Mouse (Mus musculus) forebrain, embryonic 13.5 days (tissue): ENCODE results near the gene Snapin. TPM values are rescaled to one million over a fixed set of nuclear protein-coding genes. Genes with fewer than 3 reads are reported as not detected.

Source experiments
- ATAC-seq: fragments of 200-750 bp; cut with Nextera tagmentation; 2 replicates; pipeline ENCODE4 v1.8.0; 2017
- H3K27ac ChIP-seq: fragments of 300-500 bp; sonication (generic); 2 replicates; pipeline ENCODE4 v1.5.1; 2015; ENCODE audit warnings: inconsistent platforms, mild to moderate bottlenecking, moderate library complexity
- H3K27me3 ChIP-seq: fragments of 300-500 bp; sonication (generic); 2 replicates; pipeline ENCODE4 v1.6.1; 2015; ENCODE audit warnings: mild to moderate bottlenecking, inconsistent platforms
- H3K36me3 ChIP-seq: fragments of 300-500 bp; sonication (generic); 2 replicates; pipeline ENCODE4 v1.6.1; 2015; ENCODE audit warnings: mild to moderate bottlenecking, inconsistent platforms; ENCODE audit not compliant: poor library complexity, severe bottlenecking
- H3K4me1 ChIP-seq: fragments of 300-500 bp; sonication (generic); 2 replicates; pipeline ENCODE4 v1.6.1; 2015; ENCODE audit warnings: inconsistent platforms
- H3K4me2 ChIP-seq: fragments of 300-500 bp; sonication (generic); 2 replicates; pipeline ENCODE4 v1.6.1; 2015; ENCODE audit warnings: inconsistent platforms, mild to moderate bottlenecking, moderate library complexity
- H3K4me3 ChIP-seq: fragments of 300-500 bp; sonication (generic); 2 replicates; pipeline ENCODE4 v1.5.1; 2015; ENCODE audit warnings: mild to moderate bottlenecking, inconsistent platforms
- H3K9ac ChIP-seq: fragments of 300-500 bp; sonication (generic); 2 replicates; pipeline ENCODE4 v1.6.1; 2015; ENCODE audit warnings: mild to moderate bottlenecking, inconsistent platforms
- H3K9me3 ChIP-seq: fragments of 300-500 bp; sonication (generic); replicated peaks from 2 replicates; pipeline ENCODE4 v1.6.1; 2016; ENCODE audit warnings: inconsistent platforms
- WGBS: fragments of 180-500 bp; shearing (Covaris S2); methylation state at CpG from one replicate; pipeline ENCODE4 v1.1.7; 2015; 5-methylcytosine and 5-hydroxymethylcytosine counted together
- polyA plus RNA-seq: library from polyadenylated mRNA; unstranded; fragments of >200 nt; fragmentation: Nextera tagmentation; extraction: Ambion mirVana; gene quantifications from 2 replicates; pipeline ENCODE4 v1.2.1, GENCODE M21; 2015

Gene Snapin
- polyA plus RNA-seq, 1 experiment from 2014 or later: 73.5 TPM

DNA sequence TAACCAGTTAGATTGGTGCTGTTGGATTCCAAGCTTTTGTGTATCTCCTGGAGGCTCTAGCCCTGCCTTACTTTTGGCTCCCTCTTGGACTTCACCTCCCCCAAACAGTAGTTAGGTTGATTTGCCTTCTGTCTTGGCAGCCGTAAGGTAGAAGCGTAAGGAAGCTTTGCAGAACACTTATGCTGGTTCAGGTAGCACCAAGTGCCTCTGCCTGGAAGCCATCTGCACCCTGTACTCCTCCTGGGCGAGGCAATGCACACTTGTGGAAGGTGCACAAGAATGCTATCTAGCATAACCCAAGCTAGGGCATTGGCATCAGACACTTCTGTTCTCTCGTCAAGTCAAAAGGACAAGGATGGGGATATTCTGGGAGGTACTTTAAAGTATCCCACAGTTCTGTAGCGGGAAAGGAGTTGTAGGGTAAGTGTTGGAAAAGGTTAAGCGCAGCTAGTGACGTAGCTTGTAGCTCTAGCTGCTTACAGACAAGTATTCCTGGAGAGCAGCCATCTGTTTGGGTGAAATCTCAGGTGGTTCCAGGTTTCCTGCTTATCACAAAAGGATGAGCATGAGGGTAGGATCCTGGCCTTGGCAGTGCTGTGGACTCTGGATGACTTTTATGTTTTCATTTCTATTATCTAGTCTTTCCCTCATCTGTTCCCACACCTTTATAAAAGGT, 5.2 kb upstream of the Snapin start:
- no peaks in the 10 kb centered on the region for H3K9me3 ChIP-seq
- no peak overlapping the region for H3K4me3 ChIP-seq
- ATAC-seq: no peak
- no peaks in the 10 kb centered on the region for H3K4me1 ChIP-seq
- no peaks in the 10 kb centered on the region for H3K27me3 ChIP-seq
- WGBS: 95% methylated on average over 7 of the region's 7 CpGs
- no peak overlapping the region for H3K9ac ChIP-seq
- H3K4me2 ChIP-seq: no peak overlapping the region
- H3K36me3 ChIP-seq: peaks cover 59% of the 10 kb centered on the region
- H3K27ac ChIP-seq: no peak overlapping the region

DNA sequence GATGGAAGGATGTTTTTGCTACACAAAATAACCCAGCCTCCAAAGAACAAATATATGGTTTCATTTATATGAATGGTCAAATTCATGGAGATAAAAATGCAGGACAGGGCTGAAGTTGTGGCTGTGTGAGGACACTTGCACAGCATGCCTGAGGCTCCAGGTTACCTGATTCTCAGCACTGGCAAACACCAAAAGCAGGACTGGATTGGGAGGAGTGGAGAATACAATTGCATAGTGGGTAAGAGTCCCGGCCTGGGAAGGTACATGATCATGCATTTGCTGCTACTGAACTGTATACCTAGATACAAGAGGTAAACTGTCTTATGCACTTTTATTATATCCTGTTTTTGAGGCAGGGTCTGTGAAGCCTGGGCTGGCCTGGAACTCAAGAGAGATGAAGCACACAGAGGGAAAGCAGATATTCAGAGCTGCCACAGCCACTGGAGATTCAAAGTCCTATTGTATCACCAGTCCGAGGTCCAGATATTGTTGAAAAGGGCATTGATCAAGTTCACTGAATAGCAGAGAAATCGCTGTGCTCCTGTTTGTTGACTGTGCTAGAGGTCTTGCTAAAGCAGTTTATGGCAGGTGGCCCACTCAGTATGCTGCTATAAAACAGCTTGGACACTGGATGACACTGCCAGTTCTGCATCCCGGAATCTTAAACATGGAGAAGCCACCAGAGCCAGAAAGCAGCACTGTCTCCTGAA, 3.2 kb upstream of the Snapin start:
- H3K9me3 ChIP-seq: no peaks in the 10 kb centered on the region
- 64% methylated on average over 4 of the region's 4 CpGs for WGBS
- H3K4me2 ChIP-seq: no peak overlapping the region

DNA sequence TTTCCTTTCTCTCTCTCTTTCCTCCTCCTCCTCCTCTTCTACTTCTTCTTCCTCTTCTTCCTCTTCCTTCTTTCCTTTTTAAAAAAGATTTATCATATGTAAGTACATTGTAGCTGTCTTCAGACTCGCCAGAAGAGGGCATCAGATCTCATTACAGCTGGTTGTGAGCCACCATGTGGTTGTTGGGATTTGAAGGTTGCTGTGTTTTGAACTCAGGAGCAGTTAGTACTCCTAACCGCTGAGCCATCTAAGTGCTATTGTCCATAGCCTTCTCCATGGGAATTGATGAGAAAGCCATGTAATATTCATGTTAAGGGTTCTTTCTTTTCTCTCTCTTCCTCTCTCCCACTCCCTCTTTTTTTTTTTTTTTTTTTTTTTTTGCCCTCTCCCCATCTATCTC, 517 bp upstream of the Snapin start:
- H3K9ac ChIP-seq: no peak overlapping the region
- H3K27ac ChIP-seq: no peak overlapping the region
- H3K4me2 ChIP-seq: no peak overlapping the region
- 0 out of 2 replicates have a peak, but pooled peaks have one; percentile 16 for ATAC-seq
- H3K36me3 ChIP-seq: peaks cover 44% of the 10 kb centered on the region
- H3K4me1 ChIP-seq: peaks cover 8% of the 10 kb centered on the region; the same call in 1 of the 2 replicates
- no peak overlapping the region for H3K4me3 ChIP-seq
- no peaks in the 10 kb centered on the region for H3K9me3 ChIP-seq
- 38% methylated on average over 2 of the region's 2 CpGs for whole genome bisulfite sequencing
- H3K27me3 ChIP-seq: no peaks in the 10 kb centered on the region

More for the DNA sequence above, 3.2 kb upstream of the Snapin start:
- Histone ChIP-seq H3K27me3 (no peaks in the 10 kb centered on the region), H3K4me1 (peaks cover 8% of the 10 kb centered on the region; the same call in 1 of the 2 replicates), H3K36me3 (peaks cover 46% of the 10 kb centered on the region), H3K9ac (no peak overlapping the region), H3K4me3 (no peak overlapping the region), H3K27ac (no peak overlapping the region)
- ATAC-seq: no peak

DNA sequence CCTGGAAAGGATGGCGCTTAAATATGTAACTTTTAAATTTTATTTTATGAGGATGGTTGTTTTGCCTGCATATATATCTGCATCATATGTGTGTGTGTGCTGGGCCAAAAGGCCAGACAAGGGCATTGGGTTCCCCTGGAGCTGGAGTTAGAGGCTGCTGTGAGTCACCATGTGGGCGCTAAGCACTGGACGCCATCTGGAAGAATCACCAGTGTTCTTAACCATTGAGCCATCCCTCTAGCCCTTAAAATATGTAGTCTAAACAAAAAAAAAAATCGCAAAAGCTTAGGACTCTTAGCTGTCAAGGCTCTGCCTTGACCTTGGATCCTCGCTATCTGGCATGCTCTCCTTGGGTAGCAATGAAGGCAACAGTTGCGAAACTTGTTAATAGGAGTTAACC, 2.3 kb downstream of the Snapin start:
- Histone ChIP-seq H3K4me1 (peaks cover 8% of the 10 kb centered on the region; the same call in 1 of the 2 replicates), H3K27me3 (no peaks in the 10 kb centered on the region), H3K4me2 (no peak overlapping the region), H3K36me3 (peaks cover 57% of the 10 kb centered on the region), H3K4me3 (no peak overlapping the region), H3K27ac (no peak overlapping the region), H3K9me3 (no peaks in the 10 kb centered on the region), H3K9ac (no peak overlapping the region; the same call in 1 of the 2 replicates)
- WGBS: 91% methylated on average over 6 of the region's 6 CpGs
- ATAC-seq: no peak

DNA sequence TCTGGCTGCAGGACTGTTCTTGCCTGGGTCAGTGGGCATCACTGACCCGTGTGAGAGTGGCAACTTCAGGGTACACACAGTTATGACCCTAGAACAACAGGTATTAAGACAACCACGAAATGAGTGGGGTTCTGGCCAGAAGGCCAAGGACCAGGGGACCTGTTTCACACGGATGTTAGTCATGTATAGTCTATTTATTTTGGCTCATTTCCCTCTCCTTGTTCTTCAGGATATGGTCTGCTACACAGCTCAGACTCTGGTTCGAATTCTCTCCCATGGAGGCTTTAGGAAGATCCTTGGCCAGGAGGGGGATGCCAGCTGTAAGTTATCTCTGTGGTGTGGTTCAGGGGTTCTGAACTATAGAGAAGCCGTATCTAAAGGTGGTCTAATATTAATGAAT, 3.8 kb downstream of the Snapin start:
- H3K9ac ChIP-seq: no peak overlapping the region
- peaks cover 73% of the 10 kb centered on the region for H3K36me3 ChIP-seq
- no peaks in the 10 kb centered on the region for H3K9me3 ChIP-seq
- no peak overlapping the region for H3K27ac ChIP-seq
- no peak overlapping the region for H3K4me2 ChIP-seq
- ATAC-seq: no peak
- WGBS: 88% methylated on average over 5 of the region's 5 CpGs
- no peak overlapping the region for H3K4me3 ChIP-seq
- no peaks in the 10 kb centered on the region for H3K27me3 ChIP-seq
- peaks cover 8% of the 10 kb centered on the region; the same call in 1 of the 2 replicates for H3K4me1 ChIP-seq

DNA sequence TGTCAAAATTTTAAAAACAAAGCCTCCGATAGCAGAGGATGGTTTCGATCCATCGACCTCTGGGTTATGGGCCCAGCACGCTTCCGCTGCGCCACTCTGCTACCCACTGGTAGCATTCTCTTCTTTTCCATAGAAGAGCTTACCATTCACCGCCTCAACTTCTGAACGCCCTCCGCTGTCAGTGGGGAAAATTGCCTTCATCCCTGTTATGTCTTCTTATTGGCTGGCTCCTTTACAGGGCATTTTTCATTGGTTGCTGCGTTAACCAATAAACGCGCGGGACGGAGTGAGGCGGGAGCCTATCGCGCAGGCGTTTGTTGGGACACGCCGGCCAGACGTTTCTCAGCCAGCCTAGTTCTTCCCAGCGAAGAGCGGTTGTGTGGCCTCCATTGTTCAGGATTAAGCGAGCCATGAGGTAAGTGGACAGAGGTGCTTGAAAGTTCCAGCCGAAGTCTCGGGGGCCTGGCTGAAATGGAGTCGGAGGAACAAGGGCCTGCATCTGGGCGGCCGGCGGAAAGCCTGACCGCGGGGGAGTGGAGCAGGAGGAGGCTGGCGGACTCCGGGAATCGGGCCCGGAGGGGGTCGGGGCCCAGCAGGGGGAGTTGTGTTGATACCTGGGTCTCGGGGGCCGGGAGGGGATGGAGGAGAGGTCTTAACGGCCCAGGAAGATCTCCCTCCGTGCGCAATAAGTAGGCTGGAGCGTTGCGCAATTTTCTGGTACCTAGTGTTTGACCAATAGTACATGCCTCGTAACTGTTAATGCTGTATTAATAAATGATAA, 14.8 kb downstream of the Snapin start, which contains the start of gene Ilf2:
Ilf2 (plus strand) TSS at position 296 of the 781 bp plus-strand sequence.
- H3K9me3 ChIP-seq: no peaks in the 10 kb centered on the region
- H3K4me1 ChIP-seq: peaks cover 13% of the 10 kb centered on the region
- H3K27me3 ChIP-seq: no peaks in the 10 kb centered on the region
- under 1% methylated on average over 45 of the region's 45 CpGs for WGBS
- H3K36me3 ChIP-seq: peaks cover 32% of the 10 kb centered on the region
- ATAC-seq: peak; percentile 99
- peak within 1 kb of the TSS; percentile 95 for H3K27ac ChIP-seq
- H3K9ac ChIP-seq: peak within 1 kb of the TSS; percentile 92
- H3K4me2 ChIP-seq: peak within 1 kb of the TSS; percentile 81
- H3K4me3 ChIP-seq: peak within 1 kb of the TSS; percentile 84

DNA sequence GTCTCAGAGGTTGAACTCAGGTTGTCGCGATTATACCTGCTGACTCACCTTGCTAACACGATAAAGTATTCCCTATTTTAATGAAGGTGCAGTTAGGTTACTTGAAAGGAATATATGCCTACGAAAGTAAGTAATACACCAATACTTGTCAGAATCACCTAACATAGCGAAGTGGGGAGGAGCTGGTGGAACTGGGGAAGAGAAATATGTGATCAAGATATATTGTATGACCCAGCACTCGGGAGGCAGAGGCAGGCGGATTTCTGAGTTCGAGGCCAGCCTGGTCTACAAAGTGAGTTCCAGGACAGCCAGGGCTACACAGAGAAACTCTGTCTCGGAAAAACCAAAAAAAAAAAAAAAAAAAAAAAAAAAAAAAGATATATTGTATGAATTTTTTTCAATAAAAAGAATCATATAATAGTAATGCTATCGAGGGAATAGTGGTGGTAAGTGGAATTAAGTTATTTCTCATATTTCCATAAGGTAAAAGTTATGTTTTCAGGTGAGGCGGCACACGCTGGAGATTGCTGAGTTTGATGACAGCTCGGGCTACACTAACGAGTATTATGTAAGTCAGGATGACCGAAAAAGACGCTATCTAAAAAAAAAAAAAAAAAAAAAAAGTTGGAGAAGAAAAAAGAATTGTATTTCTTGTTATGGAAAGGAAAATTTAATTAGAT, 15.5 kb downstream of the Snapin start:
- H3K4me2 ChIP-seq: peak overlapping the region; percentile 39
- peak overlapping the region; percentile 30 for H3K4me3 ChIP-seq
- no peak overlapping the region for H3K27ac ChIP-seq
- no peak overlapping the region for H3K9ac ChIP-seq
- H3K27me3 ChIP-seq: no peaks in the 10 kb centered on the region
- 43% methylated on average over 16 of the region's 16 CpGs for WGBS
- H3K9me3 ChIP-seq: no peaks in the 10 kb centered on the region
- H3K4me1 ChIP-seq: peaks cover 13% of the 10 kb centered on the region
- peaks cover 25% of the 10 kb centered on the region for H3K36me3 ChIP-seq
- peak; percentile 39 for ATAC-seq

DNA sequence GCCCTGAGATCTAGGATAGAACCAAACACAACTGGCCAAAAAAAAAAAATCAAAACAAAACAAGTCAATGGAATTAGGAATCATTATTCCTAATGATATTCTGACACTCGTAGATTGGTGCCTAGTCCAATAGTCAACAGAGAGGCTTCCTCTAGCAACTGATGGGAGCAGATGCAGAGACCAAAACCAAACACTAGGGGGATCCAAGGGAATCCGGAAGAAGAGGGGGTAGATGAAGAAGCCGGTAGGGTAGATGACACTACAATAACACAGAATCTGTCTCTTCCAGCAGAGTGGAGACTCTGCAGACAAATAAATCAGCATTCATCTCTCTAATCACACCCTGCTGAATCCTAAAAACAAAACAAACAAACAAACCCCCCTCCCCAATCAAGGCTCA, 18.6 kb downstream of the Snapin start:
- Histone ChIP-seq H3K4me1 (peaks cover 4% of the 10 kb centered on the region), H3K9me3 (no peaks in the 10 kb centered on the region), H3K9ac (no peak overlapping the region), H3K4me3 (no peak overlapping the region), H3K27ac (no peak overlapping the region), H3K27me3 (0 out of 2 replicates have a peak, but pooled peaks cover 4% of the 10 kb centered on the region), H3K36me3 (no peaks in the 10 kb centered on the region), H3K4me2 (no peak overlapping the region)
- 31% methylated on average over 3 of the region's 3 CpGs for WGBS
- ATAC-seq: no peak

DNA sequence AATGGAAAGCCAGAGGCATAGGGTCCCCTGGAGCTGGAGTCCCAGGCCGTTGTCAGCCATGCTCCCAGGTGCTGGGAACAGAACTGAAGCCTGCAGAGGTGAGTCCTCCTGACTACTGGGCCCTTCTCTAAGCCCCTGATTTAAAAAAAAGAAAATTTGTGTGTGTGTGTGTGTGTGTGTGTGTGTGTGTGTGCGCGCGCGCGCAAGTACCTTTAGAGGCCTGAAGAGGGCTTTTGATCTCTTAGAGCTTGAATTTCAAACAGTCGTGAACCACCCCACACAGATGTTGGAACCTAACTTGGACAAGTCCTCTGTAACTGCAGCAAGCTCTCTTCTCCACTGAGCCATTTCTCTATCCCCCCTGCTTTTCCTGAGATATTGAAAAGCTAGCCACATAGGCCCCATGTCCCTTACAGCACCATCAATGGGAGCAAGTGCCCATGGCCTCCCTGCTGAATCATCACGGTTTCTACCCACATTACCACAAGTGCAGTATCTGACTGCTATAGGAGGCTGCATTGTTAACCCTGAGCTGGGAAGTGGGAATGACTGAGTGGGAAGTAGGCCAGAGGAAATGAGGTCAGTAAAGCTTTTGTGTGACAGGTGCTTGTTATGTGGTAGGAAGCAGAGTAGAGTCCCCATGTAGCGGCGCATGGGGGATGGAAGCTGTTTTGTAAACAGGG, 23.1 kb downstream of the Snapin start:
- no peak overlapping the region for H3K9ac ChIP-seq

DNA sequence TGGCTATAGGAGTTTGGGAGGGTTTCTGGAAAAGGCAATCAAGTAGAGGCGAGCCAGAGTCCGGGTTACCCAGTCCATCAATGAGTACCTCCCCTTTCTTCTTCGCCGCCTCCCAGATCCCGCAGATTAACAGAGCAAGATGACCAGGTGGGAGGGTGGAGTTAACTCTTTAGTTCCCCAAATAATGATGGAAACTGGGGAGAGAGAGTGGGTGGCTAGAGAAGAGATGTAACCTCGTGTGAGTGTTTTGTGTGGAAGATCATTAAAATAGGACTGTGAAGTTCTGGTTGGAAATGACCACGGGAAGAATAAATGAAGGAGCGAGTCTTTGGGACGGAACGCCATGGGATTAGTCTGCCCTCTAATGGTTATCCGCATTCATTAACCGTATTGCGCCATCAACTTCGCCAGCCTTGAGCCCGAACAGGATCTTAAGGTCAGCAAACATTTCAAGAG, 24.5 kb downstream of the Snapin start:
- no peaks in the 10 kb centered on the region for H3K9me3 ChIP-seq
- no peak overlapping the region for H3K27ac ChIP-seq
- H3K36me3 ChIP-seq: no peaks in the 10 kb centered on the region
- peak overlapping the region; percentile 82 for H3K4me2 ChIP-seq
- under 1% methylated on average over 15 of the region's 15 CpGs for WGBS
- peak overlapping the region; percentile 63; the same call in 1 of the 2 replicates for H3K9ac ChIP-seq
- H3K4me1 ChIP-seq: peaks cover 15% of the 10 kb centered on the region
- ATAC-seq: peak; percentile 59
- peak overlapping the region; percentile 54 for H3K4me3 ChIP-seq
- peaks cover 54% of the 10 kb centered on the region for H3K27me3 ChIP-seq

More for the DNA sequence above, 23.1 kb downstream of the Snapin start:
- ATAC-seq: no peak
- Histone ChIP-seq H3K27ac (no peak overlapping the region), H3K4me2 (no peak overlapping the region), H3K27me3 (peaks cover 40% of the 10 kb centered on the region), H3K9me3 (no peaks in the 10 kb centered on the region), H3K36me3 (no peaks in the 10 kb centered on the region), H3K4me1 (peaks cover 15% of the 10 kb centered on the region), H3K4me3 (no peak overlapping the region)
- WGBS: 95% methylated on average over 10 of the region's 10 CpGs
